26 mouse cellular contexts compared by ENCODE assay signal in genomic region chr6:73311335-73311734, GRCm38 (mm10).
DNase-seq lines count a peak whose midpoint lies in the region; ATAC-seq and TF ChIP-seq lines count a peak whose summit lies in the region.
"Had no signal": no experiment of that assay in that cellular context is flagged by ENCODE, and none has a peak within 500 bp of the region (broad histone marks: within the 10 kb centered on the region; RNA-seq: fewer than 3 reads in every experiment).

No protein-coding gene starts in this region.

- H3K4me3 ChIP-seq in hindbrain, postnatal 0 days (ENCODE audit: low read length): no peak overlapping the region
- H3K4me3 ChIP-seq in hindbrain, embryonic 13.5 days: no peak overlapping the region
- H3K4me3 ChIP-seq in midbrain, postnatal 0 days (ENCODE audit: low read depth, low read length): no peak overlapping the region
- no peak overlapping the region for H3K4me3 ChIP-seq in midbrain, embryonic 11.5 days (ENCODE audit: low read depth, low read length)
- H3K4me3 ChIP-seq: forebrain, embryonic 13.5 days; liver, embryonic 15.5 days; megakaryocyte, embryonic 14.5 days; midbrain, embryonic 13.5 days had no signal

- H3K9me3 ChIP-seq in hindbrain, postnatal 0 days (ENCODE audit: low read length): no peaks in the 10 kb centered on the region
- H3K9me3 ChIP-seq in hindbrain, embryonic 13.5 days: no peaks in the 10 kb centered on the region
- H3K9me3 ChIP-seq in midbrain, postnatal 0 days (ENCODE audit: low read length): no peaks in the 10 kb centered on the region
- no peaks in the 10 kb centered on the region for H3K9me3 ChIP-seq in midbrain, embryonic 11.5 days (ENCODE audit: control insufficient read depth, low read length)
- H3K9me3 ChIP-seq: forebrain, embryonic 13.5 days; G1E; liver, embryonic 15.5 days; midbrain, embryonic 13.5 days had no signal

- ATAC-seq in hindbrain, postnatal 0 days: no peak
- ATAC-seq in hindbrain, embryonic 13.5 days (ENCODE audit: low FRiP score): no peak
- ATAC-seq in midbrain, postnatal 0 days (ENCODE audit: low FRiP score): no peak
- ATAC-seq in midbrain, embryonic 11.5 days (ENCODE audit: low FRiP score): no peak
- ATAC-seq: forebrain, embryonic 13.5 days; inflammation-experienced regulatory T-cells, adult 6 months; lung, postnatal 0 days; midbrain, embryonic 13.5 days had no signal

- H3K4me1 ChIP-seq in hindbrain, postnatal 0 days (ENCODE audit: insufficient read depth, low read length): no peaks in the 10 kb centered on the region
- H3K4me1 ChIP-seq in hindbrain, embryonic 13.5 days (replicated peaks): peaks cover 9% of the 10 kb centered on the region
- H3K4me1 ChIP-seq in midbrain, postnatal 0 days (ENCODE audit: insufficient read depth, low read length): no peaks in the 10 kb centered on the region
- no peaks in the 10 kb centered on the region; the same call in 1 of the 2 replicates for H3K4me1 ChIP-seq in midbrain, embryonic 11.5 days (ENCODE audit: control insufficient read depth, insufficient read depth, low read length)
- H3K4me1 ChIP-seq: liver, embryonic 15.5 days had no signal

- 0 out of 2 replicates have a peak, but pooled peaks have one; percentile 10 for TF ChIP-seq CTCF in hindbrain, postnatal 0 days (IDR thresholded peaks at IDR 0.05; ENCODE audit: low read depth)
- TF ChIP-seq CTCF in midbrain, postnatal 0 days (IDR thresholded peaks at IDR 0.05): peak; percentile 5; the same call in 1 of the 2 replicates

- no peak overlapping the region for H3K9ac ChIP-seq in hindbrain, postnatal 0 days (replicated peaks; ENCODE audit: low read length)
- no peak overlapping the region for H3K9ac ChIP-seq in hindbrain, embryonic 13.5 days
- no peak overlapping the region for H3K9ac ChIP-seq in midbrain, postnatal 0 days (replicated peaks; ENCODE audit: low read length, poor library complexity, severe bottlenecking)
- H3K9ac ChIP-seq in midbrain, embryonic 11.5 days (ENCODE audit: low read length): no peak overlapping the region
- H3K9ac ChIP-seq: forebrain, embryonic 13.5 days; hindbrain, embryonic 14.5 days; liver, embryonic 15.5 days; midbrain, embryonic 13.5 days had no signal

- no peak overlapping the region for H3K4me2 ChIP-seq in hindbrain, postnatal 0 days (ENCODE audit: low read depth, low read length)
- H3K4me2 ChIP-seq in hindbrain, embryonic 13.5 days: no peak overlapping the region
- H3K4me2 ChIP-seq in midbrain, postnatal 0 days (ENCODE audit: low read depth, low read length, poor library complexity, severe bottlenecking): no peak overlapping the region
- no peak overlapping the region for H3K4me2 ChIP-seq in midbrain, embryonic 11.5 days
- H3K4me2 ChIP-seq: forebrain, embryonic 13.5 days; heart, embryonic 11.5 days; hindbrain, embryonic 14.5 days; liver, embryonic 15.5 days; midbrain, embryonic 13.5 days had no signal

- WGBS in hindbrain, postnatal 0 days: 74% methylated on average over 6 of the region's 6 CpGs
- WGBS in hindbrain, embryonic 13.5 days: 75% methylated on average over 6 of the region's 6 CpGs
- WGBS in midbrain, postnatal 0 days: 79% methylated on average over 6 of the region's 6 CpGs
- WGBS in midbrain, embryonic 11.5 days: 78% methylated on average over 6 of the region's 6 CpGs

- H3K27me3 ChIP-seq in hindbrain, postnatal 0 days (ENCODE audit: insufficient read depth, low read length): no peaks in the 10 kb centered on the region
- H3K27me3 ChIP-seq in hindbrain, embryonic 13.5 days: no peaks in the 10 kb centered on the region
- peaks cover 4% of the 10 kb centered on the region; the same call in 1 of the 2 replicates for H3K27me3 ChIP-seq in midbrain, postnatal 0 days (ENCODE audit: insufficient read depth, low read length)
- H3K27me3 ChIP-seq in midbrain, embryonic 11.5 days (ENCODE audit: control insufficient read depth, insufficient read depth, low read length): 0 out of 2 replicates have a peak, but pooled peaks cover 2% of the 10 kb centered on the region
- H3K27me3 ChIP-seq: liver, embryonic 15.5 days had no signal

- intact Hi-C loops in heart, postnatal 36 days (cut with DNase I): no loop called here

- DNase-seq in hindbrain, postnatal 0 days (ENCODE audit: low spot score): no peak
- no peak for DNase-seq in midbrain, postnatal 0 days (ENCODE audit: low spot score)
- DNase-seq in midbrain, embryonic 11.5 days (ENCODE audit: low spot score, missing footprints): no peak
- peak; percentile 16 for DNase-seq in NIH3T3 (ENCODE audit: low read depth)
- no peak for DNase-seq in heart, postnatal 36 days
- DNase-seq in frontal cortex, postnatal 10 days (ENCODE audit: low spot score in 2 of 2): no peak
- DNase-seq: adrenal gland, postnatal 10 days; cerebellum, adult 8-10 months; cerebellum, postnatal 25 days; gastrocnemius, postnatal 36 days; heart, adult 18-20 months; heart, postnatal 4 days; kidney, postnatal 10 days; lung, postnatal 4 days; retina, postnatal 1 day; thymus, postnatal 25 days had no signal

- no peaks in the 10 kb centered on the region for H3K36me3 ChIP-seq in hindbrain, postnatal 0 days (ENCODE audit: insufficient read depth, low read length)
- H3K36me3 ChIP-seq in hindbrain, embryonic 13.5 days: no peaks in the 10 kb centered on the region
- no peaks in the 10 kb centered on the region for H3K36me3 ChIP-seq in midbrain, postnatal 0 days (ENCODE audit: insufficient read depth, low read length)
- H3K36me3 ChIP-seq in midbrain, embryonic 11.5 days (ENCODE audit: control insufficient read depth, insufficient read depth, low read length): no peaks in the 10 kb centered on the region
- H3K36me3 ChIP-seq: G1E; liver, embryonic 15.5 days; midbrain, embryonic 13.5 days had no signal

- no peak overlapping the region for H3K27ac ChIP-seq in hindbrain, postnatal 0 days
- H3K27ac ChIP-seq in hindbrain, embryonic 13.5 days: no peak overlapping the region
- no peak overlapping the region for H3K27ac ChIP-seq in midbrain, postnatal 0 days (ENCODE audit: low read depth, low read length)
- no peak overlapping the region for H3K27ac ChIP-seq in midbrain, embryonic 11.5 days (ENCODE audit: low read depth, low read length)
- H3K27ac ChIP-seq: forebrain, embryonic 13.5 days; hindbrain, embryonic 14.5 days; liver, embryonic 15.5 days; midbrain, embryonic 13.5 days had no signal
